Mouse (Mus musculus) urinary bladder, postnatal 36 days (tissue): ENCODE data around the gene Olfr603.
"Not testable (repeated sequence)": the region's sequence is repeated elsewhere in the genome, so short reads cannot be mapped to it uniquely, and the experiment has no call there.

Experiments used
- DNase-seq, 2 experiments: peaks; one replicate each; pipeline ENCODE4 v3.0.0; 2022; ENCODE audit warnings: low spot score in 2 of 2, mixed read lengths in 1 of 2

Olfr603 gene

DNA sequence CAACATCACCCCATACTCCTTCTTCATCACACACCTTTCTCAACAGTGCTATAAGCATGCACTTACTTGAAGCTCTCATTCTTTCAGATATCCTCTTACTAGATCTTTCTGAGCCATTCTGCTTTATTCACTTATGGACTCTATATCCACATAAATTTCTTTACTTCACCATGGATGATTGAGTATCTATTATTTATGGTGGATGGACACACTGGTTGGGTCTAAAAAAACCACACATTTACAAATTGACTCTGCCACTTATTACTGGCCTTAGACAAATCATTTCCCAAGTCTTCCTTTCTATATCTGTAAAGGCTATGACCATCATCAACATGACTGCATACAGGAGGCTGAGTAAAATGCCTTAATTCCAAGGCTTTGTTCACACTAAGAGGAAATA lies at the start of gene Olfr603:
Olfr603 (minus strand) TSS at position 101 of the 400 bp plus-strand sequence.
- no peak for DNase-seq

DNA sequence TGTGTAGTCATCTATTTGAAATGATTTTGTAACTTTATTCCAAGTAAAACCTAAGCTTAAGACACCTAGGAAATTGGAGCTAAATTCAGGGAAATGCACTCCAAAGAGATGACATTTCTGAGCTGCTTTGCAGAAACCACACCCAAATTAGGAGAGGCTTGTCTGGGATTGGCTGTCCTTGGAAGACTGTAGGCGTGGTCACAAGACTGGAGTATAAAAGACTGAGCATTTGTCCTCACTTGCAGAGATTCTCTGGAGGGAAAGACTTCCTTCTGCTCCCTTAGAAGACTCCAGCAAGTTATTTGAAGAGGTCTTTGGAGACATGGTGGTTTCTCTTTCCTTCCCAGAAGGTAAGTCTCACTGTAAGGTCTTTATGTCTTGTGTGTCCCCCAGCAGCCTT lies 28.8 kb upstream of the Olfr603 start, which contains the start of gene Usp17lc:
Usp17lc (plus strand) TSS at position 301 of the 400 bp plus-strand sequence.
- DNase-seq = not testable (repeated sequence)

DNA sequence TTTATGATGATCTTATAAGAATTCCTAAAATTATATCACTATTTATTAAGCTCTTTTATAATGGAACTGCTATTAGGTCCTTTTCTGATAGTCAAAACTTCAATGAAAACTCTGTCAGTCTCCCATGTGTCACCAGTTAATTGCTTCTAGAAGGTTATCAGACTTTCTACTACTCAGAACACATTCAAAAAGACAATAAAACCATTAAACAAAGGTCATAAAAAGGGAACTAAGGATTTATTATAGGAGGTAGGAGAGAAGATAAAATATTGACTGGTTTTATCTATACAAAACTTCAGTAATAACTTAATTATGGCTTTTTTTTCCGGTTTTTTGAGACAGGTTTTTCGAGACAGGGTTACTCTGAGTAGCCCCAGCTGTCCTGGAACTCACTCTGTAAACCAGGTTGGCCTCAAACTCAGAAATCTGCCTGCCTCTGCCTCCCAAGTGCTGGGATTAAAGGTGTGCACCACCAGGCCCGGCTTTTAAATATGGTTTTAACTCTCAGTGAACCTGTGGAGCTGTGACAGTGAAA lies 20.6 kb upstream of the Olfr603 start:
- not testable (repeated sequence) for DNase-seq

DNA sequence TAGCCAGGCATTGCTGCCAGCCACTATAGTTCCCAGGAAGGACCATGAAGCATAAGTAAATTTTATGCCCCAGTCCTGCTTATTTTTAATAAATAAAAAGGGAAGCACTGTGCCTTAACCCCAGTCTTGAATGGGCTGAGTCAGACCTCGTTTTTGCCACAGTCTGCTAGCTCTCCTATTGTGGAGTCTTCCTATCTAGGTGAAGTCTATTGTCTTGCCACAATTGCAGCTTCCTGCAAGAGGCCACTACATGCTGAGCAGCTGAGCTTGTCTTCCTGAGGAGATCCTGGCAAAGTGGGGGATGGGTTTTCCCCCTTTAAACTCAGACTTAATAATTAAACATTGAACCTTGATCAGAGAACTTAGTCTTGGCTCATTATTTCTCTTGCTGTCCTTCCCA lies 13.0 kb upstream of the Olfr603 start:
- no peak for DNase-seq

DNA sequence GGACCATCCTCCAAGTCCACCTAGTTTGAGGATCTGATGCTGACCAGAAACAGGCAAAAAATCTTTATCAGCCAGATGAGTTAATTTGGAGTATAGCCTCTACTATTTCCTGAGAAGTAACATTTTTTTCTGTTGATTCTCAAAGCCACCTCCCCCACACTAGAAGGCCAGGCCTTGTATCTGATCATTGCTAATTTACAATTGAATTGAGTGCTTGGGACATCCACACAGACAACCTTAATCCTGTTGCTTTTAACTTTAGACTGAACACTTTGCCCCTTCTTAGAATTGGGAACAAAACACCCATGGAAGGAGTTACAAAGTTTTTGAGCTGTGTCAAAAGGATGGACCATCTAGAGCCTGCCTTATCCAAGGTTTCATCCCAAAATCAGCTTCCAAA lies 11.8 kb upstream of the Olfr603 start:
- no peak for DNase-seq

DNA sequence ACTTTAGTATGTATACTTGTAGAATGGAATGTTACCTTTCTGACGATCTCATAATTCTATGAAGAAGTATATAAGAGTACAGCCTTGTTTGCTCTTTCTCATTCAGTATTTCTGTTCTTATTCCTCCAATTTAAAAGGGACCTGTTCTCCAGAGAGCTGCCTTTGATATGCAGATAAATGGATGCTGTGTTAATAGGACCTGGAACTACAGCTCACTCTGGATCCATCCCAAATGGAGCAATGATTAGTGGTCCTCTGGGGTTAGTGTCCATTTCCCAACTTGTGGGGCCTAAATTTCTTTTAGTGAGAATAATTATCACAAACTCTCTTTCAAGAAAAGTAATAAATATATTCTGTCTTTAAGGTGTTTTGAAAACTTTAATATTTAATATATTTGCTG lies 23.4 kb downstream of the Olfr603 start, which contains the start of gene Olfr601:
Olfr601 (minus strand) TSS at position 101 of the 400 bp plus-strand sequence.
- no peak for DNase-seq

DNA sequence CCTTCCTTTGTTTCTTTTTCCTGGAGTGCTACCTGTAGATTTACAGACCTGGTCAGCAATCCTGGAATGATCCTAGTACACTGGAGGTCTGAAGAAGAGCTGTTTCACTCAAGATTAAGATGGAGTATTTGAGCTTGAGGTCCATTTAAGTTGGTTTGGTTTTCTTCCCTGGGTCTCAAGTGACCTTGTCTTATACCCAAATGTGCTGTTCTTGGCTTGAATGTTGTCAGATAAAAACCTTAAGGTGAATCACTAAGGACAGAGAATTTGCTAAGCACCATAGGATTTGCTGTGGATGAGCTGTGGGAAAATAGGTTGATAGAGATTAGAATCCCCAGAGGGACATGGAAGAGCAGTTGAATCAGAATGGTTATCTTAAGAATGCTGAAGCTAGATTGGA lies 36.4 kb downstream of the Olfr603 start, which contains the start of gene Olfr600:
Olfr600 (minus strand) TSS at position 101 of the 400 bp plus-strand sequence.
- no peak for DNase-seq

DNA sequence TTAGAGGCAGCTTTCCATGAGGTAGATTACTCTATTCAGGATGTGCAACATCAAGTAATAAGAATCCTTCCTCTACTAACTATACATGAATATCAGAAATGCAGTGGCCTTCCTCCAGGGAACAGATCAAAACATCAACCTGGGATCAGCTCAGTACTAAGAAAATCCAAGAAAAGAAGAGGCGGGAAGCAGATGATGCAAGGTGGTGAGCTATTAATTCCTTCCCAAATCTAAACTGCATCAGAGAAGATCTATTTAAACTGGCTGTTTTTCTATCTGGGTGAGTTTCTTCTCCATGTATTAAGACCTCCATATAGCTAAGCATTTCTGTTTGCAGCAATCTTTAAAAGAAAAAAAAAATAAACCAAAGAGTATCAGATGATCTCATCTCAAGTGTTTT lies 50.4 kb downstream of the Olfr603 start, which contains the start of gene Olfr599:
Olfr599 (plus strand) TSS at position 301 of the 400 bp plus-strand sequence.
- no peak for DNase-seq
